Mouse (Mus musculus) spleen, postnatal 10 days (tissue): ENCODE data around the gene Gm20388.

ENCODE experiments used
- DNase-seq, 2 experiments: peaks; one replicate each; pipeline ENCODE4 v3.0.0; 2021 to 2022; ENCODE audit warnings: low spot score in 2 of 2

Gene Gm20388

GRCm38 (mm10) chr8:122962046-122962445 is 3051.4 kb downstream of the Gm20388 start:
- DNase-seq = no peak

- DNase-seq = no peak
Observed at GRCm38 (mm10) chr8:122966638-122967037, 3056.0 kb downstream of the Gm20388 start.

GRCm38 (mm10) chr8:122968145-122968544 is 3057.5 kb downstream of the Gm20388 start:
- DNase-seq = no peak

- no peak for DNase-seq
Observed at GRCm38 (mm10) chr8:122969964-122970620, 3059.5 kb downstream of the Gm20388 start.

- DNase-seq = no peak
Observed at GRCm38 (mm10) chr8:122976046-122976445, 3065.4 kb downstream of the Gm20388 start.

GRCm38 (mm10) chr8:122979424-122979823 is 3068.8 kb downstream of the Gm20388 start:
- no peak for DNase-seq

- DNase-seq = no peak
Observed at GRCm38 (mm10) chr8:122979865-122980509, 3069.3 kb downstream of the Gm20388 start.

GRCm38 (mm10) chr8:122981646-122982045 is 3071.0 kb downstream of the Gm20388 start:
- DNase-seq = no peak

GRCm38 (mm10) chr8:122983178-122983942 is 3072.7 kb downstream of the Gm20388 start:
- no peak for DNase-seq

GRCm38 (mm10) chr8:122984175-122984574 is 3073.5 kb downstream of the Gm20388 start:
- DNase-seq = no peak

- DNase-seq = no peak
Observed at GRCm38 (mm10) chr8:122986501-122987184, 3076.0 kb downstream of the Gm20388 start.

- no peak for DNase-seq
Observed at GRCm38 (mm10) chr8:122987255-122987654, 3076.6 kb downstream of the Gm20388 start.

GRCm38 (mm10) chr8:122988955-122989354 is 3078.3 kb downstream of the Gm20388 start:
- DNase-seq = no peak

GRCm38 (mm10) chr8:122989976-122990375 is 3079.3 kb downstream of the Gm20388 start:
- DNase-seq = no peak

- no peak for DNase-seq
Observed at GRCm38 (mm10) chr8:122991368-122991767, 3080.7 kb downstream of the Gm20388 start.

- DNase-seq = no peak
Observed at GRCm38 (mm10) chr8:122992296-122992695, 3081.7 kb downstream of the Gm20388 start.

- DNase-seq = no peak
Observed at GRCm38 (mm10) chr8:122993031-122993430, 3082.4 kb downstream of the Gm20388 start.

GRCm38 (mm10) chr8:122993740-122994139 is 3083.1 kb downstream of the Gm20388 start:
- no peak for DNase-seq

- DNase-seq = no peak
Observed at GRCm38 (mm10) chr8:122997963-122998362, 3087.3 kb downstream of the Gm20388 start.

GRCm38 (mm10) chr8:123000311-123000710 is 3089.7 kb downstream of the Gm20388 start:
- no peak for DNase-seq

GRCm38 (mm10) chr8:123004033-123004922 is 3093.6 kb downstream of the Gm20388 start:
- no peak for DNase-seq
